Mouse (Mus musculus) kidney, postnatal 4 days (tissue): ENCODE measurements at regions not wholly inside any gene's neighbourhood (a gene's known extent, or its start where the extent isn't known, plus 50 kb on each side); places are given as distances from the start of the nearest gene placed in this dataset.

Experiments used
- DNase-seq, 2 experiments: peaks; one replicate each; pipeline ENCODE4 v3.0.0; 2021; ENCODE audit warnings: mixed read lengths in 2 of 2

DNA sequence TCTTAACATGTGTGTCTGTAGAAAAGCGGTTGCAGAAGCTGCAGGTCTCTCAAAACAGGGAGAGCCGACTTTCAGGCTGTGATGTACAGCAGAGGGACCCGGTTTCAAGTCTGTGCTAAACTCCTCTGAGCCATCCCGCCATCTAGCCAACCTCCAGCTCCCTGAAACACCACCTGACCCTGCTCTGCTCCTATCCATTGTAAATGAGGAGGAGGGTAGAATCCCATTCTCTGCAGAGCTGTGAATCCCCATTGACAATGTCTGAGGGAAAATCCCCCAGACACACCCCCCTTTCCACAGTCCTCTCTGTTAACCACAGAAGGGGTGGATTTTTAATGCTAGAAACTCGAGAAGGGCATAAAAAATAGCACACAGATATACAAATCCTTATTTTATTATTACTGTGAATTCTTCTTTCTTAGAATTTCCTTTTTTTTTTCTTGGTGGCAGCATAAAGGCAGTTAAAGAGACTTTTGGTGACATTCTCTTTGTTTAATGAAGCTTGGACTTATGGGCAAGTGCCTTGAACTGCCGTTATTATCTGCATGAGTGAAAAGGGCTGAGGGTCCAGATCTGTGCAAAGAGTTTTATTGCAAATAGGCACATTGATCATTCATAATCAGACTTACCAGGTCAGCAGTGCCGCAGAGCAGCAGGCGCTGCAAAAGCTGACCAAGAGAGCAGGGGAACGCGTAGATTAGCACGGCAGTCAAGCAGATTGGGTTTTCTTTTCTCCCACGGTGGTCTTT is 111.3 kb upstream of the Paqr3 start:
- DNase-seq: no peak

DNA sequence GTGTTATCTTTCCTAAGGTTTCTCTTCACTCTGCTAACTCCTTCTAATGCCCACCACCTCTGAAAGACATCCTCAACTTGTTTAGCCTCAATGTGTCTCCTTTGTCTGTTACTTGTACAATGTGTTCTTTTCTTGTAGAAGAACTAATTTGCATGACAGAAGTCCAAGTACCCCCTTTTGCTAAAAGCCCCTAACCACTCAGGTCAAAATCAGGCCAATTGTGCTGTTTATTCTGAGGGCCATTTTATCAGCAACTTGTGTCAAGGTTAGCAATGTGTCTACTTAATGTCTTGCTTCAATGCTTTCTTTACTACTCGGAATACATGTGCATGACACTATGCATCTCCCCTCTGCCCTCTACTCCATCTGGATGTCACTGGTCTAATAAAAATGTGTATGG is 107.3 kb upstream of the Paqr3 start:
- DNase-seq: no peak

DNA sequence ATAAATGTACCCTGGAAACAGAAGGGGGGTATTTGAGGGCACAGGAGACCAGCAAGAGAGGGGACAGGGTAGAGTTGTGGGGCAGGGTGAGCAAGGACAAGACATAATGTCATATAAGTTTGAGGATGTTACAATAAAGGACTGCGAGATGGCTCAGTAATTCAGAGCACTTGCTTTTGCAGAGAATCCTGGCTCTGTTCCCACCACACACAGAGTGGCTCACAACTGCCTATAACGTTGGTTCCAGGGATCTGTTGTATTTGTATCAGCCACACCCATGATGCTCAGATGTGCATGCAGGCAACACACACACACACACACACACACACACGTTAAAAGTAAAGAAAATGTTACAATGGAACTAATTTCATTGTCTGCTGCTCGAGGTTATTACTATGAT is 94.2 kb upstream of the Paqr3 start:
- DNase-seq: no peak

DNA sequence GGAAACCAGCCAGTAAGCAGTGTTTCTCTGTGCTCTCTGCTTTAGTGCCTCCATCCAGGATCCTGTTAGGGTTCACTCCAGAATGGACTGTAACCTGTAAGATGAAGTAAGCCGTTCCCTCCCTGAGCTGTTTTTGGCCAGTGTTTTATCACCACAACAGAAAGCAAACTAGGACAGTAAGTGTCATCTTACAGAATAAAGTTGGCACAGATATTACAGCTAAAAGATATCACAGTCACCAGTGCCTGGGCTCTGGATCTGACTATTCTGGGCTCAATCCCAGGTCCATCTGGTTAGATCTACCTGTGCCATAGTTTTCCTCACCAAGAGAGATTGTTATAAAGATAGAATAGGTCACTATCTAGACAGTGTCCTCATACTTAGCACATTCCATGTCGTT is 92.9 kb upstream of the Paqr3 start:
- no peak for DNase-seq

DNA sequence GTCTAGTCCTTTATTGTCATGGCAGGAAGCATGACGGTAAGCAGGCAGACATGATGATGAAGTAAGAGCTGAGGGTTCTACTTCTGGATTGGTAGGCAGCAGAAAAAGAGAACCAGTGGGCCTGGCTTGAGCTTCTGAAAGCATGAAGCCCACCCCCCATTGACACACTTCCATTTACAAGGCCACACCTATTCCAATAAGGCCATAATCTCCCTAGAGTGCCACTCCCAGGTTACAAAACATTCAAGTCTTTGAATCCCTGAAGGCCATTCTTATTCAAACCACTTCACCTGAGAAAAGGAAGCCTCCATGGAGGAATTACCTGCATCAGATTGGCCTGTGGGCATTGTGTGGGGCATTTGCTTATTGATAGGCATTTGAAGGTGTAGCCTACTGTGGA is 92.2 kb upstream of the Paqr3 start:
- no peak for DNase-seq

DNA sequence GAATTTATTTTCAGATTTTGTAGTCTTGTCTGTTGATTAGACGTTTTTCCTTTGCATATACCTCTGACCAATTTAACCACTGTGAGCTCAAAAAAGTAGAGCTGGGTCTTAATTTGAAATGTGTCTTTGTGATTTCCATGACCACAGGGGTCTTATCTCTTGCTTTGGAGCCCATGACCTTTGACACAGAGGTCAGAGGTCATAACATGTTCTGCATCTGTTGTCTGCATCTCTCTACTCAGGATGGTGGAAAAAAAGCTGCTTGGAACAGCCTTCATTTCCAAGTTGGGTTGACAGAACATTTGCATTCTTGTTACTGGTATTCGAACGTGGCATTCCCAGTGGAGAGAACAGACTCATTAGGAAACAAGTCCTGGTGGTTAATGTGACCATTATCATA is 91.2 kb upstream of the Paqr3 start:
- no peak for DNase-seq

DNA sequence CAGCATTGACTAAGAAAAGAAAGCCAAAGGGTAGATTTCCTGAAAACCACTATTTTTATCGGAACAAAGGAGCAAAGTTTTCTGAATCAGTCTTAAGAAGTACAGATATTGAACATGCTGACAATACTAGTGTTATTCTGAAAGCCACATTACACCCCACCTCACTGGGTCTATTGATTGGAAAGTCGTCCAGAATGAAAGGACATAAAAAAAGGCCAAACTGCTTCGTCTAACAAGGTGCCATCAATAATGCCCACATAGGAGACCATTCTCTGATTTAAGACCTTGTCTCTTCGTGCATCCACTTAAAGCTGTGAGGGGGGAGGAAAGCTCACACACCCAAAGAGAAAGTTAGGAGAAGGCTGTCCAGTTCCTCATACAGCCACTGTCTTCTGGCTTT is 89.3 kb upstream of the Paqr3 start:
- DNase-seq: no peak

DNA sequence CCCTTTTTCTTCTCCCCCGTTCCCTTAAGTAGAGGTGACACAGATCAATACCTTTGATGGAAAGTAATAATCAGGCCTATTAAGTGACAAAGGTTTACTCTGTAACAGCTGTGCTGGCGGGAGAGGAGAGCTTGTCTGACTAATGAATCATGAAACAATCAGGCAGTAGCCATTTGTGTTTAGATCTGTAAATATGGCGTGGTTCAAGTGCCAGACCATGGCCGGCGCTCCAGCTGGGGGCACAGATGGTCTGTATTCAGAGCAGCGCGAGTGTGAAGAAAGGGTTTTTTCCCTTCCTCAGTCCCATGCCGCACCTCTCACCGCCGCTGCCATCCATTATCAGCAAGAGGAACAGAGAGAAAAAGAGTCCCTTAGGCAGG is 83.9 kb upstream of the Paqr3 start:
- peak in 1 of 2 experiments; percentile 4 for DNase-seq

DNA sequence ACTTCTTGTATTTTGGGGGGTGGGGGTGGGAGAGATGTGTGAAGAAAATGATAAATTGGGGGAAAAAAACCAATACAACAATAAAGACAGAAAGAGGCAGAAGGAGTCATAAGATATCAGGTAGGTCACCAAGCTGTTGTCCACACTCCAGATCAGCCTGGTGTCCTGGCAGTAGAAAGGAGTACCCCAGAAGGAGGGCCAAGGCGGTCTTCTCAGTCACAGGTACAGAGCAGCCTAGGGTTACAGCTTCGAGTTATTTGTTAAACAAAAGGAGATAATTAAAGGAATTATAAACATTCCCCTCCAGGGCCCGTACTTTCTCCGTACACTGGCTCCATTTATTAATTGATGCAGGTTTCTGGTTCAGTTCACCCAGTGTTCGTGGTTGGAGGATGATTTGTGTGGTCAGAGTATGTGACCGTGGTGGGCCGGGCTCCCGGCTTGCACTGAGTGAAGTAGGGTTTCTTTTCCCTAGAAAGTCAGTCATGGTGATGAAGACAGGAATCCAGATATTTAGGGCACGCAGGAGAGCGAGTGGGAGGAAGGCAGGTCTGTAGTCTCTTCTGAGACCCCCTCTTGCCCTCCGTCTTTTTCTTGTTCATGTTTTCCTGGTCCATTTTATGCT is 83.4 kb upstream of the Paqr3 start:
- DNase-seq: peak in 1 of 2 experiments; percentile 6

DNA sequence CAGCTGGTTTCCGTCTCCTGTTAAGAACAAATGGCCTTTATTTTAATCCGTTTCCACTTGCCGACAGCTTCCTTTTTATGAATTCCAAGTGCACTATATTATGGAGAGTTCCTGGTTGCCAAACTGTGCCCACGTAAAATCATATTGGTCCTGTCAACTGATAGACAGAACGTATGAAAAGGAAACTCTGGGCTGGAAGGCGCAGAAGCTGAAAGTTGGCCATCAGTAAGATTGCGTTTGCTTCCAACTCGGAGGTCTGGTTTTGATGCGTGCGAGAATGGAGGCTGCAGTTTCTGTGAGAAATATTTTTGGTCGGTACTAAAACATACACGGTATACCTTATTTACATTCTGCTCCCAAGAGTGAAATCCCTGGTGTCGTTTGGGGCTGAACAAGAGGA is 81.3 kb upstream of the Paqr3 start:
- DNase-seq: no peak

DNA sequence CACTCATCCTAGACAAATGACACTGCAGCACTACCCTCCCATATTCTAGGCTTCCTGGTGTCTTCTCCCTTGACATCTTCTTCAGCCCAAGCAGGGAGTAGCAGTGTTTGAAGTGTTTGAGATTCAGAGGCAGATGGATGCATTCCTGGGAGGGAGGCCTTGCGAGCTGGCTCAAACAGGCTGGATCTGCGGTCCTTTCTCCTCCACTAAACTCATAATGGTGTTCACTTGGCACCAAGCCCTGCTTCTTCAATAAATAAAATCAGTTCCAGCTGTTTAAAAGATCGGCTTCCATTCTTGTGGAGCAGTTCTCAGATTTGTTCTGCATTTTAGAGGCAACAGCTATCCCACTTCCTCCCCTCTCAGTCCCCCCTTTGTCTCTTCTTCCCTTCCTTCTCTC is 79.3 kb upstream of the Paqr3 start:
- DNase-seq: peak; percentile 8 to 16

DNA sequence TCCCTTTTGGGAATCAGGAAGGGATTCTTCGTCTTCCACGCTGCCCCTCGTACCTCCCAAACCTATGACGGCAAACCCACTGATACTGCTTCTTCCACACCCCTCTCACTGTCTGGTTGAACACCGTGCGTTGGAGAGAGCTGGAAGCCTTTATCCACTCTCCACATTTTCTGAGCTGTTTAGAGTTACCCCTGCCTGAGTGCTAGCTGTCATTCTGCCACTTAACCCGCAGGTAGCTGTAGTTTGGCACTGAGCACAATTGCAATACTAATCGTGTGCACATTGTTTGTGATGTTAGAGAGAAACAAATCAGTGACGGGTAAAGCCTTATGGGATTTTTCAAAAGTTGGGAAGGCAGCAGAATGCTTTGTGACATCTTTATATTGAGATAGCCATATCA is 73.1 kb upstream of the Paqr3 start:
- DNase-seq: no peak

DNA sequence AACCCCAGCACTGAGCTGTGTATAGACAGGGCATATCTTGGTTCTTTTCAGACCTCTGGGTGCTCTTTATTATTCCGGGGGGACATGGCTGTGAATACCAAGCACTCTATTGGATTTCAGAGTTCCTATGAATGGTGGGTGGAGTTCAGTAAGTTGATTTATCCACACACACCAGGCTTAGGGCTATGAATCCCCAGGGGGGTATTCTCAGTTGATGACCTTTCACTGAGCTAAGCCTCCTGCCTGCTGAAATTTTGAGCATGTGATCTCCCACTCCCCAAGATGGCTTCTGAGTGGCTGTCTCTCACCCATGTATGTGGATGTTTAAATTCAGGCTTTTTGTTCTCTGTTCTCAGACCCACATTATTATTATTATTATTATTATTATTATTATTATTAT is 69.9 kb upstream of the Paqr3 start:
- DNase-seq: no peak

DNA sequence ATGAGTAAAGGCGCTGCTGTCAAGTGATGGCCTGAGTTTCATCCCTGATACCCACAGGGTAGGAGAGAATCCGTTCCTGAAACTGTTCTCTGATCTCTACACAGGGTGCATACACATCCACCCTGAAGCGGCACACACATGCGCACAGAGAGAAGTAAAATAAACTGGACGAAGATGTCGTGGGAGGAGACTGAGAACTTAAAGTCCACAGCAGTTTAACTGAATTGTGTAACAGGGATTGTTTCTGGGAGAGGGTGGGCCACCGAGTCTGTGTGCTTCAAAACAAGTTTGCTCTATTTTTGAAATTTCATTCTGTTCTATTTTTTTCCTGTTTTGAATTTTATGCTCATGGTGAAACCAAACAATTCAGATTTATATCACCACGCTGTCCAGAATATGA is 63.0 kb upstream of the Paqr3 start:
- no peak for DNase-seq

DNA sequence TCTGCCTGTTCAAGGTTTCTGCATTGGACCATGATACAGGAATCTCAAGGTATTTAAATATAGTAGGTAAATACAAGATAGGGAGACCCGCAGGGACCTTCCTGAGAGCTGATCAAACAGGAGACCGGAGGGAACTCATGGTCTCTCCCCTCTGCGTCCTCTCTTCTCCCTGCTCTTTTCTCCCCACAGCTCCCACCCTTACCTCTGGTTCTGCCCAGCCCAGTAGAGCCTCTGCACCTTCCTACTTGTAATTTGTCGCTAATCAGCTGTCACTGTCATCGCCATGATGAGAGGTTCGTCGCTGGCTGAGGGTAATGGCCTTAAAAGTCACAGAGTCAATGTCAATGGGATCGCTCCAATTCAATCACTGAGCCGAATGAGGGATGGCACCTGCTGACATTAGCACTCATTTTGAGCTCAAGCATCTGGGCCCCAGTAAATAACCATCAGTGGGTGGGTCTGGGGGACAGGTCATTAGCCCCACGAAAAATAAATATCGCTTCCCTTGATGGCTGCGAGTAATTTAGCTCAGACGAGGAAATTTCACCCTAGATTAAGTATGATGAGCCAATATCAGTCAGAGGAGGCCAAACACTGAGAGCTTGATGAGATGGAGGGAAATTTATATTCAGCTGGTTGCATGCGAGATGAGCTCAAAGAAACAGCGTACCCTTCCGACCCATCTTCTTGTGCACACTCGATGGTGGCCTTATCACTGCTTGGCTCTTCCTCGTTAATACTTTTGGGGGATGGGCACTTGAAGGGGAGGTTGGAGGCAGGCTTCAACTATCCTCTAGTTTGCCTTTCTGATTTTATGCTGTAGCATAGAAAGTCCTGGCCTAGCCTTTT is 56.2 kb upstream of the Paqr3 start:
- no peak for DNase-seq

DNA sequence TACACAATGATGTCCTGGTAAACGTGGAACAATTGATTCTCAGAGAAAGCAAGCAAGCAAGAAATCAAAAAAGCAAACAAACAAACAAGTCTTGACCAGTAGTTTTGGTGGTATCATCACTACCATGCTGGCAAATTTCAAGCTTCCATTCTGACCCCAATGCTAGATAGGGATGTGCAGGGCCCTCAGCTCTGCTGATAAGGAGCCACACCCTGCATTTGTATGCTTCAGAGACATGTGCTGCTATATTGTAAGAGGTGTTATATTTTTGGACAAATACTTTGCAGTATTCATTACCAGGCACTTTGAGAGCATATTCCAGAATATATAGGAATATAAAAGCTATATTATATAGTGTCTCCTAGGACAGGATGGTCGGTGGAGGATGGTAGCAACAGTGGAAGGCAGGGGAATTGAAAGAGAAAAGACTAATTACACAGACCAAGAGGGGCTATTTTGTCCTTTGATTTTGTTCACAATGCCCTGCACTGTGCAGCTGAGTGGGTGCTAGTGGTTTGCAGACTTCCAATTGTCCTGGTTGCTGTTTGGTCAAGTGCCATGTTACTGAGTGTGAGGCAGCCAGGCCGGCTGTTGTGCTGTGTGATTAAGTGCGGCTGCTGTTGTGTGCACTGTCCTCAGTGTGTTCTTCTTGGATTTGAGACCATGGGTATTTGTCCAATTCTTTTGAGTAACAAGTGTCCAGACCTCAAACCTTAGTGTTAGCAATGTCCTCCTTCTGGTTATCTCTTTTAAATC is 54.9 kb upstream of the Paqr3 start:
- no peak for DNase-seq
